Mouse (Mus musculus): ENCODE results near the gene Usb1. TPM values are rescaled to one million over a fixed set of nuclear protein-coding genes. Genes with fewer than 3 reads are reported as not detected.
A peak's percentile ranks its signal among the peaks of the same experiment; 100 is the strongest.

Gene Usb1
- polyA plus RNA-seq, 1 experiment from 2014 or later, result 39.6 TPM

GRCm38 (mm10) chr8:95313857-95314256 is 18.2 kb upstream of the Usb1 start:
- H3K9me3 ChIP-seq (ENCODE audit: control insufficient read depth, low read length), result no peaks in the 10 kb centered on the region
- no peak overlapping the region for H3K4me2 ChIP-seq (ENCODE audit: low read depth, low read length)
- WGBS, result 80% methylated on average over 6 of the region's 6 CpGs
- no peaks in the 10 kb centered on the region for H3K36me3 ChIP-seq (ENCODE audit: control insufficient read depth, insufficient read depth, low read length)
- H3K9ac ChIP-seq (ENCODE audit: low read length), result no peak overlapping the region
- H3K4me1 ChIP-seq (replicated peaks; ENCODE audit: control insufficient read depth, insufficient read depth, low read length), result no peaks in the 10 kb centered on the region
- no peaks in the 10 kb centered on the region for H3K27me3 ChIP-seq (ENCODE audit: control insufficient read depth, insufficient read depth, low read depth, low read length)
- no peak overlapping the region for H3K4me3 ChIP-seq (ENCODE audit: low read length)
- H3K27ac ChIP-seq (ENCODE audit: low read length), result no peak overlapping the region
- no peak for ATAC-seq (ENCODE audit: low read depth)

GRCm38 (mm10) chr8:95314707-95315106 is 17.4 kb upstream of the Usb1 start:
- H3K27me3 ChIP-seq (ENCODE audit: control insufficient read depth, insufficient read depth, low read depth, low read length), result no peaks in the 10 kb centered on the region
- no peak overlapping the region for H3K27ac ChIP-seq (ENCODE audit: low read length)
- no peak overlapping the region for H3K9ac ChIP-seq (ENCODE audit: low read length)
- no peaks in the 10 kb centered on the region for H3K36me3 ChIP-seq (ENCODE audit: control insufficient read depth, insufficient read depth, low read length)
- 72% methylated on average over 2 of the region's 2 CpGs for WGBS
- no peaks in the 10 kb centered on the region for H3K9me3 ChIP-seq (ENCODE audit: control insufficient read depth, low read length)
- ATAC-seq (ENCODE audit: low read depth), result no peak
- H3K4me1 ChIP-seq (replicated peaks; ENCODE audit: control insufficient read depth, insufficient read depth, low read length), result no peaks in the 10 kb centered on the region; the same call in 1 of the 2 replicates
- no peak overlapping the region for H3K4me3 ChIP-seq (ENCODE audit: low read length)
- H3K4me2 ChIP-seq (ENCODE audit: low read depth, low read length), result no peak overlapping the region

- WGBS, result 88% methylated on average over 1 of the region's 1 CpGs
- no peak overlapping the region for H3K27ac ChIP-seq (ENCODE audit: low read length)
- ATAC-seq (ENCODE audit: low read depth), result no peak
Measured at GRCm38 (mm10) chr8:95315350-95315749, 16.7 kb upstream of the Usb1 start.

GRCm38 (mm10) chr8:95320224-95321139 is 11.6 kb upstream of the Usb1 start:
- H3K4me1 ChIP-seq (replicated peaks; ENCODE audit: control insufficient read depth, insufficient read depth, low read length), result peaks cover 11% of the 10 kb centered on the region
- peak overlapping the region; percentile 90 for H3K4me2 ChIP-seq (ENCODE audit: low read depth, low read length)
- H3K4me3 ChIP-seq (ENCODE audit: low read length), result peak overlapping the region; percentile 48
- H3K36me3 ChIP-seq (ENCODE audit: control insufficient read depth, insufficient read depth, low read length), result 0 out of 2 replicates have a peak, but pooled peaks cover 7% of the 10 kb centered on the region
- WGBS, result 2% methylated on average over 40 of the region's 41 CpGs
- peak overlapping the region; percentile 63 for H3K9ac ChIP-seq (ENCODE audit: low read length)
- H3K9me3 ChIP-seq (ENCODE audit: control insufficient read depth, low read length), result no peaks in the 10 kb centered on the region
- peak; percentile 88 for ATAC-seq (ENCODE audit: low read depth)
- H3K27ac ChIP-seq (ENCODE audit: low read length), result peak overlapping the region; percentile 43; the same call in 1 of the 2 replicates
- no peaks in the 10 kb centered on the region for H3K27me3 ChIP-seq (ENCODE audit: control insufficient read depth, insufficient read depth, low read depth, low read length)

More at GRCm38 (mm10) chr8:95315350-95315749, 16.7 kb upstream of the Usb1 start:
- Histone ChIP-seq H3K36me3 (ENCODE audit: control insufficient read depth, insufficient read depth, low read length) (no peaks in the 10 kb centered on the region), H3K4me3 (ENCODE audit: low read length) (no peak overlapping the region), H3K27me3 (ENCODE audit: control insufficient read depth, insufficient read depth, low read depth, low read length) (no peaks in the 10 kb centered on the region), H3K4me1 (replicated peaks; ENCODE audit: control insufficient read depth, insufficient read depth, low read length) (peaks cover 4% of the 10 kb centered on the region; the same call in 1 of the 2 replicates), H3K9ac (ENCODE audit: low read length) (no peak overlapping the region), H3K4me2 (ENCODE audit: low read depth, low read length) (no peak overlapping the region), H3K9me3 (ENCODE audit: control insufficient read depth, low read length) (no peaks in the 10 kb centered on the region)

GRCm38 (mm10) chr8:95323201-95323600 is 8.9 kb upstream of the Usb1 start:
- 82% methylated on average over 3 of the region's 3 CpGs for WGBS
- peaks cover 11% of the 10 kb centered on the region for H3K4me1 ChIP-seq (replicated peaks; ENCODE audit: control insufficient read depth, insufficient read depth, low read length)
- no peak overlapping the region for H3K4me3 ChIP-seq (ENCODE audit: low read length)

GRCm38 (mm10) chr8:95324646-95325045 is 7.4 kb upstream of the Usb1 start:
- 37% methylated on average over 5 of the region's 5 CpGs for WGBS
- no peak for ATAC-seq (ENCODE audit: low read depth)
- H3K36me3 ChIP-seq (ENCODE audit: control insufficient read depth, insufficient read depth, low read length), result peaks cover 37% of the 10 kb centered on the region

More at GRCm38 (mm10) chr8:95323201-95323600, 8.9 kb upstream of the Usb1 start:
- no peaks in the 10 kb centered on the region for H3K27me3 ChIP-seq (ENCODE audit: control insufficient read depth, insufficient read depth, low read depth, low read length)
- H3K9me3 ChIP-seq (ENCODE audit: control insufficient read depth, low read length), result no peaks in the 10 kb centered on the region
- H3K27ac ChIP-seq (ENCODE audit: low read length), result no peak overlapping the region
- peaks cover 24% of the 10 kb centered on the region for H3K36me3 ChIP-seq (ENCODE audit: control insufficient read depth, insufficient read depth, low read length)
- no peak overlapping the region for H3K4me2 ChIP-seq (ENCODE audit: low read depth, low read length)
- no peak for ATAC-seq (ENCODE audit: low read depth)
- no peak overlapping the region for H3K9ac ChIP-seq (ENCODE audit: low read length)

GRCm38 (mm10) chr8:95326822-95327221 is 5.3 kb upstream of the Usb1 start:
- H3K4me1 ChIP-seq (replicated peaks; ENCODE audit: control insufficient read depth, insufficient read depth, low read length), result peaks cover 12% of the 10 kb centered on the region
- 79% methylated on average over 5 of the region's 5 CpGs for WGBS
- H3K9me3 ChIP-seq (ENCODE audit: control insufficient read depth, low read length), result no peaks in the 10 kb centered on the region
- no peak overlapping the region for H3K4me2 ChIP-seq (ENCODE audit: low read depth, low read length)
- no peak overlapping the region for H3K27ac ChIP-seq (ENCODE audit: low read length)
- H3K4me3 ChIP-seq (ENCODE audit: low read length), result no peak overlapping the region
- no peaks in the 10 kb centered on the region for H3K27me3 ChIP-seq (ENCODE audit: control insufficient read depth, insufficient read depth, low read depth, low read length)
- H3K9ac ChIP-seq (ENCODE audit: low read length), result no peak overlapping the region
- H3K36me3 ChIP-seq (ENCODE audit: control insufficient read depth, insufficient read depth, low read length), result peaks cover 37% of the 10 kb centered on the region
- ATAC-seq (ENCODE audit: low read depth), result no peak

More at GRCm38 (mm10) chr8:95324646-95325045, 7.4 kb upstream of the Usb1 start:
- H3K4me3 ChIP-seq (ENCODE audit: low read length), result no peak overlapping the region
- H3K9ac ChIP-seq (ENCODE audit: low read length), result no peak overlapping the region
- no peak overlapping the region for H3K4me2 ChIP-seq (ENCODE audit: low read depth, low read length)
- H3K9me3 ChIP-seq (ENCODE audit: control insufficient read depth, low read length), result no peaks in the 10 kb centered on the region
- no peak overlapping the region for H3K27ac ChIP-seq (ENCODE audit: low read length)
- no peaks in the 10 kb centered on the region for H3K27me3 ChIP-seq (ENCODE audit: control insufficient read depth, insufficient read depth, low read depth, low read length)
- H3K4me1 ChIP-seq (replicated peaks; ENCODE audit: control insufficient read depth, insufficient read depth, low read length), result peaks cover 11% of the 10 kb centered on the region

GRCm38 (mm10) chr8:95327866-95328465 is 4.1 kb upstream of the Usb1 start:
- ATAC-seq (ENCODE audit: low read depth), result no peak
- Histone ChIP-seq H3K27me3 (ENCODE audit: control insufficient read depth, insufficient read depth, low read depth, low read length) (no peaks in the 10 kb centered on the region), H3K4me2 (ENCODE audit: low read depth, low read length) (no peak overlapping the region), H3K9ac (ENCODE audit: low read length) (no peak overlapping the region), H3K4me3 (ENCODE audit: low read length) (no peak overlapping the region), H3K4me1 (replicated peaks; ENCODE audit: control insufficient read depth, insufficient read depth, low read length) (peaks cover 15% of the 10 kb centered on the region), H3K27ac (ENCODE audit: low read length) (no peak overlapping the region), H3K9me3 (ENCODE audit: control insufficient read depth, low read length) (no peaks in the 10 kb centered on the region), H3K36me3 (ENCODE audit: control insufficient read depth, insufficient read depth, low read length) (peaks cover 37% of the 10 kb centered on the region)
- WGBS, result 85% methylated on average over 46 of the region's 46 CpGs

- peaks cover 40% of the 10 kb centered on the region for H3K36me3 ChIP-seq (ENCODE audit: control insufficient read depth, insufficient read depth, low read length)
- peak overlapping the region; percentile 55 for H3K4me2 ChIP-seq (ENCODE audit: low read depth, low read length)
- peak overlapping the region; percentile 93 for H3K9ac ChIP-seq (ENCODE audit: low read length)
- peaks cover 15% of the 10 kb centered on the region for H3K4me1 ChIP-seq (replicated peaks; ENCODE audit: control insufficient read depth, insufficient read depth, low read length)
- peak overlapping the region; percentile 91 for H3K4me3 ChIP-seq (ENCODE audit: low read length)
- H3K9me3 ChIP-seq (ENCODE audit: control insufficient read depth, low read length), result no peaks in the 10 kb centered on the region
- 61% methylated on average over 1 of the region's 1 CpGs for WGBS
- no peaks in the 10 kb centered on the region for H3K27me3 ChIP-seq (ENCODE audit: control insufficient read depth, insufficient read depth, low read depth, low read length)
- ATAC-seq (ENCODE audit: low read depth), result no peak
- peak overlapping the region; percentile 98 for H3K27ac ChIP-seq (ENCODE audit: low read length)
Measured at GRCm38 (mm10) chr8:95330367-95330766, 1.7 kb upstream of the Usb1 start.
